In genomic region chr9:50864877-50865276, GRCm38 (mm10) we compare ENCODE assay signal across 21 mouse cellular contexts.
"Had no signal": no experiment of that assay in that cellular context is flagged by ENCODE, and none has a peak within 500 bp of the region (broad histone marks: within the 10 kb centered on the region; RNA-seq: fewer than 3 reads in every experiment).

No protein-coding gene starts in this region.

- ATAC-seq: midbrain, embryonic 13.5 days; midbrain, embryonic 16.5 days had no signal

- H3K27me3 ChIP-seq: kidney, embryonic 15.5 days; limb, embryonic 12.5 days; limb, embryonic 15.5 days; megakaryocyte, embryonic 14.5 days; midbrain, embryonic 13.5 days; neural tube, embryonic 13.5 days; stomach, embryonic 15.5 days had no signal

- H3K4me1 ChIP-seq: kidney, embryonic 15.5 days; limb, embryonic 12.5 days; limb, embryonic 15.5 days; midbrain, embryonic 10.5 days; midbrain, embryonic 13.5 days; neural tube, embryonic 13.5 days; stomach, embryonic 15.5 days had no signal

- DNase-seq: kidney, postnatal 14 days; kidney, postnatal 4 days; left cerebral cortex, postnatal 4 days; lung, adult 2 months; lung, postnatal 36 days; retina, postnatal 1 day; right cerebral cortex, postnatal 25 days; spleen, adult 18-20 months; thymus, postnatal 25 days had no signal

- H3K9ac ChIP-seq: kidney, embryonic 15.5 days; limb, embryonic 12.5 days; limb, embryonic 15.5 days; liver, embryonic 14.5 days; midbrain, embryonic 13.5 days; neural tube, embryonic 13.5 days; stomach, embryonic 15.5 days had no signal

- H3K9me3 ChIP-seq: kidney, embryonic 15.5 days; limb, embryonic 12.5 days; limb, embryonic 15.5 days; megakaryocyte, embryonic 14.5 days; midbrain, embryonic 10.5 days; midbrain, embryonic 13.5 days; neural tube, embryonic 13.5 days; stomach, embryonic 15.5 days had no signal

- H3K4me3 ChIP-seq: kidney, embryonic 15.5 days; limb, embryonic 12.5 days; limb, embryonic 15.5 days; megakaryocyte, embryonic 14.5 days; midbrain, embryonic 10.5 days; midbrain, embryonic 13.5 days; myocyte; neural tube, embryonic 13.5 days; stomach, embryonic 15.5 days had no signal

- H3K4me2 ChIP-seq: kidney, embryonic 15.5 days; limb, embryonic 12.5 days; limb, embryonic 15.5 days; liver, embryonic 11.5 days; midbrain, embryonic 13.5 days; neural tube, embryonic 13.5 days; stomach, embryonic 15.5 days had no signal

- H3K27ac ChIP-seq: kidney, embryonic 15.5 days; limb, embryonic 12.5 days; limb, embryonic 15.5 days; liver, embryonic 14.5 days; midbrain, embryonic 10.5 days; midbrain, embryonic 13.5 days; neural tube, embryonic 13.5 days; stomach, embryonic 15.5 days had no signal
